Mouse (Mus musculus) forebrain, embryonic 10.5 days (tissue): ENCODE data around the gene Epn1. TPM values are rescaled to one million over a fixed set of nuclear protein-coding genes. Genes with fewer than 3 reads are reported as not detected.
A peak's percentile ranks its signal among the peaks of the same experiment; 100 is the strongest.

Source experiments
- DNase-seq: peaks from one replicate; pipeline ENCODE4 v3.0.0-alpha.2; 2017; ENCODE audit warnings: low spot score; ENCODE audit errors: extremely low spot score
- H3K27ac ChIP-seq: fragments of 300-500 bp; sonication (generic); 2 replicates; pipeline ENCODE4 v1.5.1; 2016; ENCODE audit warnings: mild to moderate bottlenecking
- H3K27me3 ChIP-seq: fragments of 300-500 bp; sonication (generic); 2 replicates; pipeline ENCODE4 v1.6.1; 2016; ENCODE audit warnings: mild to moderate bottlenecking; ENCODE audit not compliant: poor library complexity, severe bottlenecking
- H3K36me3 ChIP-seq: fragments of 300-500 bp; sonication (generic); replicated peaks from 2 replicates; pipeline ENCODE4 v1.6.1; 2016; ENCODE audit warnings: mild to moderate bottlenecking, moderate library complexity
- H3K4me1 ChIP-seq: fragments of 300-500 bp; sonication (generic); 2 replicates; pipeline ENCODE4 v1.6.1; 2016
- H3K4me3 ChIP-seq: fragments of 300-500 bp; sonication (generic); 2 replicates; pipeline ENCODE4 v1.5.1; 2016; ENCODE audit warnings: mild to moderate bottlenecking, moderate library complexity
- H3K9me3 ChIP-seq: fragments of 300-500 bp; sonication (generic); 2 replicates; pipeline ENCODE4 v1.6.1; 2016; ENCODE audit warnings: mild to moderate bottlenecking, moderate library complexity
- WGBS: fragments of 180-500 bp; shearing (Covaris S2); methylation state at CpG from one replicate; pipeline ENCODE4 v1.1.7; 2016; 5-methylcytosine and 5-hydroxymethylcytosine counted together
- polyA plus RNA-seq: library from polyadenylated mRNA; unstranded; fragments of >200 nt; fragmentation: Nextera tagmentation; extraction: Ambion mirVana; gene quantifications from 2 replicates; pipeline ENCODE4 v1.2.1, GENCODE M21; 2016

The Epn1 gene
- polyA plus RNA-seq, 1 experiment from 2014 or later, result 53.5 TPM

GRCm38 (mm10) chr7:5047313-5047712 lies 32.7 kb upstream of the Epn1 start:
- H3K4me1 ChIP-seq, result peaks cover 16% of the 10 kb centered on the region
- DNase-seq, result no peak
- no peak overlapping the region for H3K4me3 ChIP-seq
- 35% methylated on average over 2 of the region's 2 CpGs for WGBS
- H3K36me3 ChIP-seq, result no peaks in the 10 kb centered on the region
- H3K9me3 ChIP-seq, result no peaks in the 10 kb centered on the region; the same call in 1 of the 2 replicates
- 0 out of 2 replicates have a peak overlapping the region, but pooled peaks have one; percentile 30 for H3K27ac ChIP-seq
- H3K27me3 ChIP-seq, result peaks cover 20% of the 10 kb centered on the region

- DNase-seq, result peak; percentile 83
- H3K4me3 ChIP-seq, result peak within 1 kb of the TSS; percentile 67
- H3K27me3 ChIP-seq, result peaks cover 62% of the 10 kb centered on the region
- H3K4me1 ChIP-seq, result peaks cover 42% of the 10 kb centered on the region
- no peaks in the 10 kb centered on the region; the same call in 1 of the 2 replicates for H3K9me3 ChIP-seq
- peak within 1 kb of the TSS; percentile 88 for H3K27ac ChIP-seq
- WGBS, result 1% methylated on average over 65 of the region's 65 CpGs
- no peaks in the 10 kb centered on the region for H3K36me3 ChIP-seq
Observed at GRCm38 (mm10) chr7:5051193-5052192, 28.5 kb upstream of the Epn1 start, which contains the start of gene Zfp580. Gene Zfp580, plus strand, starts transcription at chr7:5051538.

GRCm38 (mm10) chr7:5052438-5052837 lies 27.6 kb upstream of the Epn1 start:
- peak overlapping the region; percentile 60; the same call in 1 of the 2 replicates for H3K27ac ChIP-seq
- H3K27me3 ChIP-seq, result peaks cover 71% of the 10 kb centered on the region
- H3K36me3 ChIP-seq, result no peaks in the 10 kb centered on the region
- H3K4me1 ChIP-seq, result peaks cover 51% of the 10 kb centered on the region
- no peaks in the 10 kb centered on the region; the same call in 1 of the 2 replicates for H3K9me3 ChIP-seq
- peak overlapping the region; percentile 67 for H3K4me3 ChIP-seq
- no peak for DNase-seq
- 4% methylated on average over 12 of the region's 12 CpGs for WGBS

- peak overlapping the region; percentile 60; the same call in 1 of the 2 replicates for H3K27ac ChIP-seq
- peaks cover 56% of the 10 kb centered on the region for H3K4me1 ChIP-seq
Observed at GRCm38 (mm10) chr7:5052931-5053343, 27.1 kb upstream of the Epn1 start.

GRCm38 (mm10) chr7:5053456-5054179 lies 26.4 kb upstream of the Epn1 start:
- Histone ChIP-seq H3K27me3 (peaks cover 83% of the 10 kb centered on the region), H3K9me3 (no peaks in the 10 kb centered on the region; the same call in 1 of the 2 replicates), H3K36me3 (no peaks in the 10 kb centered on the region), H3K4me1 (peaks cover 57% of the 10 kb centered on the region), H3K4me3 (peak overlapping the region; percentile 67), H3K27ac (0 out of 2 replicates have a peak overlapping the region, but pooled peaks have one; percentile 60)
- peak; percentile 26 for DNase-seq
- 8% methylated on average over 32 of the region's 32 CpGs for WGBS

More at GRCm38 (mm10) chr7:5052931-5053343, 27.1 kb upstream of the Epn1 start:
- DNase-seq, result no peak
- H3K27me3 ChIP-seq, result peaks cover 76% of the 10 kb centered on the region
- WGBS, result 2% methylated on average over 45 of the region's 45 CpGs
- no peaks in the 10 kb centered on the region for H3K36me3 ChIP-seq
- H3K9me3 ChIP-seq, result no peaks in the 10 kb centered on the region; the same call in 1 of the 2 replicates
- peak overlapping the region; percentile 67 for H3K4me3 ChIP-seq

- DNase-seq, result peak; percentile 35
- Histone ChIP-seq H3K27ac (peak overlapping the region; percentile 77), H3K36me3 (no peaks in the 10 kb centered on the region), H3K4me3 (peak overlapping the region; percentile 57), H3K27me3 (peaks cover 78% of the 10 kb centered on the region), H3K4me1 (peaks cover 64% of the 10 kb centered on the region), H3K9me3 (no peaks in the 10 kb centered on the region)
- 2% methylated on average over 40 of the region's 55 CpGs for WGBS
Observed at GRCm38 (mm10) chr7:5056651-5057263, 23.3 kb upstream of the Epn1 start.

- Histone ChIP-seq H3K4me1 (peaks cover 57% of the 10 kb centered on the region), H3K9me3 (no peaks in the 10 kb centered on the region), H3K4me3 (peak overlapping the region; percentile 57), H3K27ac (no peak overlapping the region), H3K27me3 (peaks cover 72% of the 10 kb centered on the region), H3K36me3 (no peaks in the 10 kb centered on the region)
- WGBS, result 32% methylated on average over 8 of the region's 8 CpGs
- DNase-seq, result no peak
Observed at GRCm38 (mm10) chr7:5057381-5057780, 22.7 kb upstream of the Epn1 start.

- H3K4me3 ChIP-seq, result peak overlapping the region; percentile 19; the same call in 1 of the 2 replicates
- H3K27ac ChIP-seq, result no peak overlapping the region
Observed at GRCm38 (mm10) chr7:5057804-5058203, 22.2 kb upstream of the Epn1 start.

GRCm38 (mm10) chr7:5058631-5059030 lies 21.4 kb upstream of the Epn1 start:
- Histone ChIP-seq H3K36me3 (no peaks in the 10 kb centered on the region), H3K9me3 (no peaks in the 10 kb centered on the region), H3K27me3 (peaks cover 59% of the 10 kb centered on the region), H3K4me1 (peaks cover 50% of the 10 kb centered on the region), H3K4me3 (no peak overlapping the region), H3K27ac (no peak overlapping the region)
- DNase-seq, result no peak
- WGBS, result 94% methylated on average over 1 of the region's 1 CpGs

More at GRCm38 (mm10) chr7:5057804-5058203, 22.2 kb upstream of the Epn1 start:
- H3K4me1 ChIP-seq, result peaks cover 53% of the 10 kb centered on the region
- no peaks in the 10 kb centered on the region for H3K36me3 ChIP-seq
- peaks cover 68% of the 10 kb centered on the region for H3K27me3 ChIP-seq
- H3K9me3 ChIP-seq, result no peaks in the 10 kb centered on the region
- 28% methylated on average over 11 of the region's 11 CpGs for WGBS
- no peak for DNase-seq

GRCm38 (mm10) chr7:5059421-5059820 lies 20.6 kb upstream of the Epn1 start:
- 92% methylated on average over 12 of the region's 12 CpGs for WGBS
- H3K27ac ChIP-seq, result peak overlapping the region; percentile 97; the same call in 1 of the 2 replicates
- no peaks in the 10 kb centered on the region for H3K9me3 ChIP-seq
- peaks cover 50% of the 10 kb centered on the region for H3K4me1 ChIP-seq
- peak overlapping the region; percentile 67 for H3K4me3 ChIP-seq
- peaks cover 51% of the 10 kb centered on the region for H3K27me3 ChIP-seq
- peaks cover 4% of the 10 kb centered on the region for H3K36me3 ChIP-seq
- no peak for DNase-seq

- peaks cover 43% of the 10 kb centered on the region for H3K27me3 ChIP-seq
- no peaks in the 10 kb centered on the region for H3K9me3 ChIP-seq
- H3K4me3 ChIP-seq, result peak overlapping the region; percentile 67
- WGBS, result 3% methylated on average over 27 of the region's 27 CpGs
- H3K27ac ChIP-seq, result peak overlapping the region; percentile 97
- H3K36me3 ChIP-seq, result peaks cover 10% of the 10 kb centered on the region
- H3K4me1 ChIP-seq, result peaks cover 54% of the 10 kb centered on the region
- peak; percentile 82 for DNase-seq
Observed at GRCm38 (mm10) chr7:5060239-5060731, 19.8 kb upstream of the Epn1 start.
